Mouse (Mus musculus): ENCODE measurements around the gene Olfr843.

Olfr843 gene

GRCm38 (mm10) chr9:19251887-19252286 is at the start of gene Olfr843:
Gene Olfr843 (minus strand): TSS chr9:19251987.
- DNase-seq = no peak

Data from right cerebral cortex, adult 18-20 months (tissue).